Mouse (Mus musculus) spleen, adult 2 months (tissue): ENCODE data around the gene Psmd9. TPM values are rescaled to one million over a fixed set of nuclear protein-coding genes. Genes with fewer than 3 reads are reported as not detected.

ENCODE experiments used
- DNase-seq, 2 experiments: peaks; one replicate each; pipeline versions ENCODE4 v3.0.0 to v3.0.0-alpha.2; 2012 to 2021; ENCODE audit warnings: low spot score in 2 of 2, low read depth in 1 of 2
- H3K27ac ChIP-seq: fragments of 200-500 bp; 2 replicates; pipeline ENCODE4 v1.5.1; 2012; ENCODE audit warnings: low read length, inconsistent platforms; ENCODE audit not compliant: insufficient read depth
- H3K27me3 ChIP-seq: fragments of 200-500 bp; 2 replicates; pipeline ENCODE4 v1.6.1; 2012; ENCODE audit warnings: mild to moderate bottlenecking, moderate library complexity, low read length, inconsistent platforms; ENCODE audit not compliant: control insufficient read depth, insufficient read depth
- H3K36me3 ChIP-seq: fragments of 200-500 bp; 2 replicates; pipeline ENCODE4 v1.6.1; 2012; ENCODE audit warnings: mild to moderate bottlenecking, low read length, inconsistent platforms; ENCODE audit not compliant: control insufficient read depth, insufficient read depth
- H3K4me1 ChIP-seq: fragments of 200-500 bp; 2 replicates; pipeline ENCODE4 v1.6.1; 2011; ENCODE audit warnings: inconsistent platforms; ENCODE audit not compliant: control insufficient read depth, insufficient read depth, insufficient read length
- H3K4me3 ChIP-seq: fragments of 200-500 bp; 2 replicates; pipeline ENCODE4 v1.5.1; 2011; ENCODE audit warnings: mild to moderate bottlenecking, inconsistent platforms; ENCODE audit not compliant: insufficient read depth, insufficient read length; ENCODE audit errors: extremely low read depth
- CTCF ChIP-seq: fragments of 200-500 bp; IDR thresholded peaks from 2 replicates; pipeline ENCODE4 v1.5.1; 2011; ENCODE audit warnings: mild to moderate bottlenecking, inconsistent platforms; ENCODE audit not compliant: insufficient read depth, insufficient read length, insufficient replicate concordance; ENCODE audit errors: extremely low read depth
- POLR2A ChIP-seq: fragments of 200-500 bp; IDR thresholded peaks from 2 replicates; pipeline ENCODE4 v1.6.1; 2011; ENCODE audit warnings: low read depth, low read length, inconsistent platforms
- WGBS: fragments of 180-500 bp; shearing (Covaris S2); methylation state at CpG from one replicate; pipeline ENCODE4 v1.1.7; 2018; 5-methylcytosine and 5-hydroxymethylcytosine counted together
- polyA plus RNA-seq: library from polyadenylated mRNA; depleted of rRNA; stranded (reverse); fragments of >200 nt; gene quantifications from 2 replicates; pipeline ENCODE4 v1.2.3, GENCODE M21; 2012

Psmd9 gene
- polyA plus RNA-seq, 1 experiment: 13.3 TPM

DNA sequence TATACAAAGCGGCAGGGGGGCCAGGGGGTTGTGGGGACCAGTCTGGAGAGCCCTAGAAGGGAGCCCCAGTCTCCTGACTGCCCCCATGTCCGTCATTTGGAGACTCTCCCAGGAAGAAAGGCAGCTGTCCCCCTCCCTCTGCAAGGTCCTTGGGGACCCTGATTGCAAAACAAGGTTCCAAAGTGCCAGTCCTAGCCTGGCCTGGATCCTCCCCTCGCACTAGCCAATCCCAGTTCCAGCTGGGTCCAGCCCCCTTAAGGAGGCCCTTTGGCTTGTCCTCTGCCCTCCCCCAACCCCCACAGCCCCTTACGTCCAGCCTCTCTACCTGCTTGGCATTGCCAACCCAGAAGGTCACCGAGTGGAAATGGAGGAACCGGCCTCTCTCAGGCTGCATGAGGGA lies 12.3 kb downstream of the Psmd9 start:
- Histone ChIP-seq H3K4me3 (no peak overlapping the region), H3K36me3 (no peaks in the 10 kb centered on the region), H3K27me3 (no peaks in the 10 kb centered on the region), H3K27ac (no peak overlapping the region), H3K4me1 (no peaks in the 10 kb centered on the region)
- WGBS: 86% methylated on average over 6 of the region's 6 CpGs
- DNase-seq: no peak
- TF ChIP-seq CTCF (no peak), POLR2A (no peak)

DNA sequence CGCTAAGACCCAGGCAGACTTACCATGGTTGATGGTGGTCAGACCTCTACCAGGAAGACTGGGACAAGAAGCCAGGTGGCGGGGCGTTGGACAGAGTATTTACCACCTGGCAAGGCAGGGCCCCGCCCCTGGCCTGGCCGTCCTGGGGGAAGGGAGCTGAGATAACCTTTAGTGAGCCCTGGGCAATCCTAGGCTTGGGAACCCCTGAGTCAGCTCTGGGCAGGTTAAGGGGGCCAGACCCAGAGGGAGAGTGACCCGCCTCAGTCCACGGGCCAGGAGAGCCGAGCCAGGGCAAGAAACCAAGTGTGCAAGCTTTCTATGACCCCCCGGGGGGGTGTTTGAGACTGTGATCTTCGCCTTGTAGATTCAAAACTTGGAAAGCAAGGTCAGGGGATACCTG lies 13.4 kb downstream of the Psmd9 start, which contains the start of gene Hpd:
Gene Hpd (minus strand): TSS at position 77 of the 400 bp plus-strand sequence.
- H3K4me1 ChIP-seq: no peaks in the 10 kb centered on the region
- WGBS: 88% methylated on average over 10 of the region's 10 CpGs
- H3K36me3 ChIP-seq: no peaks in the 10 kb centered on the region
- H3K4me3 ChIP-seq: no peak within 1 kb of the TSS
- no peak within 1 kb of the TSS for H3K27ac ChIP-seq
- no peaks in the 10 kb centered on the region for H3K27me3 ChIP-seq
- no peak for DNase-seq
- TF ChIP-seq CTCF (no peak), POLR2A (no peak)

DNA sequence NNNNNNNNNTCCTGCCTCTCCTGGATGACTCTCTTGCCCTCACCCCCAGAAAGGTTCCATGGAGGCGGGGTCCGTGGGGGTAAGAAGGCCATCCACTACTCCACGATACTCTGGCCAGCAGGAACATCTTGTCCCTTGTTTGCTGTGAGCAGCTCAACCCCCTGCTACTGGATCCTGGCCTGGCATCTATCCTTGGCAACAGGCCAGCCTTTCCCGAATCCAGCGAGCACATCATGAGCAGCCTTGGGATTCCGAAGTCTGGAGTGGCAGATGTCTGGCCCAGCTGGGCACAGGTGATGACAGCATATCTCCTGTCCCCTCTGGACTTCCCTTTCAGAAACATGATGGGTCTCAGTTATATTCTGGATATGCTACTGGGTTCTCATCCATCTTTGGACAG lies 16.8 kb downstream of the Psmd9 start:
- H3K36me3 ChIP-seq: no peaks in the 10 kb centered on the region
- 85% methylated on average over 6 of the region's 6 CpGs for WGBS
- H3K27me3 ChIP-seq: no peaks in the 10 kb centered on the region
- H3K4me1 ChIP-seq: no peaks in the 10 kb centered on the region
- TF ChIP-seq CTCF (no peak), POLR2A (no peak)
- no peak overlapping the region for H3K4me3 ChIP-seq
- no peak for DNase-seq
- H3K27ac ChIP-seq: no peak overlapping the region

DNA sequence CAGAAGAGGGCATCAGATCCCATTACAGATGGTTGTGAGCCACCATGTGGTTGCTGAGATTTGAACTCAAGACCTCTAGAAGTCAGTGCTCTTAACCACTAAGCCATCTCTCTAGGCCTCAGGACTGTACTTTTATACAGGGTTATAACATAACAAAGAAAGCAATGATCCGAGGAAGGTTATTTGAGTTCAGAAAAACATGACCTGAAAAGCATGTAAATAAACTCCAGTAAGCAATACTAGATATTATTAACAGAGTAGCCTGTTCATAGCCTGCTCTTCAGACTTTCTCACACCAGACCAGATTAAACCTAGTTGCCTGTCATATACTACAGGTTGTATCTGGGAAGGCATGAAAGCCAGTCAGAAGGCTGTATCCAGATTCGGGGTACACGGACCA lies 18.1 kb downstream of the Psmd9 start:
- 96% methylated on average over 3 of the region's 3 CpGs for WGBS
- Histone ChIP-seq H3K4me1 (no peaks in the 10 kb centered on the region), H3K4me3 (no peak overlapping the region), H3K36me3 (no peaks in the 10 kb centered on the region), H3K27ac (no peak overlapping the region), H3K27me3 (no peaks in the 10 kb centered on the region)
- no peak for DNase-seq
- TF ChIP-seq POLR2A (no peak), CTCF (no peak)

DNA sequence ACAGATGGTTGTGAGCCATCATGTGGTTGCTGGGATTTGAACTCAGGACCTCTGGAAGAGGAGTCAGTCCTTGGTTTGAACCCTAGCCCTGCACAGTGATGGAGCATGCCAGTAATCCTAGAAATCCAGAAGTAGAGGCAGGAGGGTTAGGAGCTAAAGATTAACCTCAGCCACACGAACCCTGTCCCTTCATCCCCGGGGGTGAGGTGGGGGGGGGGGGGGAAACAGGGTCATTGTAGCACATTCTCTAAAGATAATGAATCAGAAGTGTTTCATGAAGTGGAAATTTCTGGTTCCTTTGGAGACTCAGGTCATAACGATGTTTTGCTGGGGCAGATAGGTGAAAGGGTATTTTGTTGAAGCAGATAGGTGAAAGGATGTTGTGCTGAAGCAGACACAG lies 21.7 kb downstream of the Psmd9 start:
- no peaks in the 10 kb centered on the region for H3K36me3 ChIP-seq
- WGBS: 85% methylated on average over 3 of the region's 3 CpGs
- no peak overlapping the region for H3K4me3 ChIP-seq
- H3K27me3 ChIP-seq: no peaks in the 10 kb centered on the region
- H3K4me1 ChIP-seq: no peaks in the 10 kb centered on the region
- no peak for TF ChIP-seq CTCF
- TF ChIP-seq POLR2A: no peak
- no peak for DNase-seq
- H3K27ac ChIP-seq: no peak overlapping the region

DNA sequence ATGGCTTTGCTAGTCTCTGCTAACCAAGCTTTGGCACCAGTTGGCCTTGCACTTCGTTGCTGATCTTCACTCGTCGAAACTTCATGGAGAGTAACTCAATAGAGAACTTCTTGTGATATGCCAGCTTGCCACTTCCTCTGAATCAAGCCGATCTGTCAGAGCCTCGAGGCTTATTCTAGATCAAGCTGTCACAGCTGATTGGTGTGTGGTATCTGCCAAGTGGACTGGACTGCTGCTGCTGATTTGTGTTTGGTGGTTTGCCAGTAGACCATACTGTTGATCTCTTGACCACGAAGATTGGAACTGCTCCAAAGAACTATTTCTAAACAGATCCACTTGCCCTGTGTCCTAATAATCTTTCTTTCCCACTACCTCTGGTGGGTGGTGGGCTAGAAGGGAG lies 22.2 kb downstream of the Psmd9 start:
- Histone ChIP-seq H3K27ac (no peak overlapping the region), H3K4me1 (no peaks in the 10 kb centered on the region), H3K4me3 (no peak overlapping the region), H3K27me3 (no peaks in the 10 kb centered on the region), H3K36me3 (no peaks in the 10 kb centered on the region)
- 46% methylated on average over 6 of the region's 6 CpGs for WGBS
- DNase-seq: no peak
- TF ChIP-seq CTCF: no peak
- no peak for TF ChIP-seq POLR2A

DNA sequence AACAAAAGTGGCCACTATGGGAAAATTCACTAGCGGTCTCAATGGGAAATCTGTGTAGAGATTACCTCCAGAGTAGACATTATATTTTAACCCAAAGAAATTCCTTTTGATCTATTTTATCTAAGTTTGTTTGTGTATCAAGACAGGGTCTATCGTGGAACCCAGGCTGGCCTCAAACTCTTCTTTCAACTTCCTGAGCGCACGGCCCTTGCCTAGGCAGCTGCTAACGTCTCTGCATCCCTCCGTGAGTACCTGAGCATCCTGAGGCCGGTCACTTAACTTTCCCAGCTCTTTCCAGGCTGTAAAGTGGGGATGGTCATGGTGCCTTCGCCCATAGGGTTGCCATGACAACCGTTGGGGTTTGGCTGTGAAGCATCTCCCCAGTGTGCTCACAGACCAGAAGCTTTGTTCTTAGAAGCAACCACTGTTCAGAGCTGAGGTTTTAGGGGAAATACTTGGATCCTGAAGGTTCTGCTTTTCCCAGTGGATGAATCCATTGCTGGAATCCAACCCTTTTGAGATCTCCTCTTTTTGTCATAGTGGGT lies 23.5 kb downstream of the Psmd9 start:
- H3K36me3 ChIP-seq: no peaks in the 10 kb centered on the region
- H3K4me3 ChIP-seq: no peak overlapping the region
- H3K27ac ChIP-seq: no peak overlapping the region
- no peak for TF ChIP-seq POLR2A
- TF ChIP-seq CTCF: no peak
- 59% methylated on average over 9 of the region's 9 CpGs for WGBS
- DNase-seq: no peak
- H3K27me3 ChIP-seq: no peaks in the 10 kb centered on the region
- H3K4me1 ChIP-seq: no peaks in the 10 kb centered on the region
